Mouse (Mus musculus) lung, embryonic 16.5 days (tissue): ENCODE data around the gene Rtn4r. TPM values are rescaled to one million over a fixed set of nuclear protein-coding genes. Genes with fewer than 3 reads are reported as not detected.

Experiments
- ATAC-seq: fragments of 200-750 bp; cut with Nextera tagmentation; 2 replicates; pipeline ENCODE4 v1.8.0; 2017; ENCODE audit warnings: low read depth, mild to moderate bottlenecking, moderate library complexity
- H3K27ac ChIP-seq: fragments of 300-500 bp; sonication (generic); 2 replicates; pipeline ENCODE4 v1.5.1; 2014; ENCODE audit warnings: mild to moderate bottlenecking, control low read depth, low read length
- H3K27me3 ChIP-seq: fragments of 300-500 bp; sonication (generic); 2 replicates; pipeline ENCODE4 v1.6.1; 2014; ENCODE audit warnings: low read depth, low read length, mixed read lengths; ENCODE audit not compliant: control insufficient read depth, insufficient read depth
- H3K36me3 ChIP-seq: fragments of 300-500 bp; sonication (generic); 2 replicates; pipeline ENCODE4 v1.6.1; 2014; ENCODE audit warnings: low read length; ENCODE audit not compliant: control insufficient read depth, insufficient read depth
- H3K4me1 ChIP-seq: fragments of 300-500 bp; sonication (generic); replicated peaks from 2 replicates; pipeline ENCODE4 v1.6.1; 2014; ENCODE audit warnings: low read length, mixed read lengths; ENCODE audit not compliant: control insufficient read depth, insufficient read depth
- H3K4me2 ChIP-seq: fragments of 300-500 bp; sonication (generic); 2 replicates; pipeline ENCODE4 v1.6.1; 2014; ENCODE audit warnings: low read depth, low read length, control low read depth
- H3K4me3 ChIP-seq: fragments of 300-500 bp; sonication (generic); 2 replicates; pipeline ENCODE4 v1.5.1; 2014; ENCODE audit warnings: mild to moderate bottlenecking, low read length, control low read depth
- H3K9ac ChIP-seq: fragments of 300-500 bp; sonication (generic); 2 replicates; pipeline ENCODE4 v1.6.1; 2014; ENCODE audit warnings: low read length, control low read depth
- H3K9me3 ChIP-seq: fragments of 300-500 bp; sonication (generic); 2 replicates; pipeline ENCODE4 v1.6.1; 2016; ENCODE audit warnings: low read length; ENCODE audit not compliant: control insufficient read depth
- WGBS: fragments of 180-500 bp; shearing (Covaris S2); extraction: QIAGEN DNeasy Blood & Tissue Kit; methylation state at CpG from one replicate; pipeline ENCODE4 v1.1.7; 2014; 5-methylcytosine and 5-hydroxymethylcytosine counted together
- polyA plus RNA-seq: library from polyadenylated mRNA; unstranded; fragments of >200 nt; fragmentation: Nextera tagmentation; extraction: Ambion mirVana; gene quantifications from 2 replicates; pipeline ENCODE4 v1.2.1, GENCODE M21; 2015

Gene Rtn4r
- polyA plus RNA-seq, 1 experiment from 2014 or later: 0.35 TPM

GRCm38 (mm10) chr16:18173788-18174187 lies 46.3 kb downstream of the Rtn4r start:
- Histone ChIP-seq H3K36me3 (no peaks in the 10 kb centered on the region), H3K27ac (no peak overlapping the region), H3K27me3 (peaks cover 3% of the 10 kb centered on the region; the same call in 1 of the 2 replicates), H3K9ac (no peak overlapping the region), H3K4me1 (0 out of 2 replicates have a peak, but pooled peaks cover 2% of the 10 kb centered on the region), H3K4me3 (no peak overlapping the region), H3K9me3 (no peaks in the 10 kb centered on the region), H3K4me2 (no peak overlapping the region)
- 71% methylated on average over 11 of the region's 11 CpGs for WGBS
- ATAC-seq: no peak

GRCm38 (mm10) chr16:18175817-18176541 lies 48.5 kb downstream of the Rtn4r start:
- H3K27me3 ChIP-seq: peaks cover 3% of the 10 kb centered on the region; the same call in 1 of the 2 replicates
- no peaks in the 10 kb centered on the region for H3K36me3 ChIP-seq
- no peak overlapping the region for H3K4me3 ChIP-seq
- WGBS: 28% methylated on average over 6 of the region's 6 CpGs
- 0 out of 2 replicates have a peak, but pooled peaks cover 2% of the 10 kb centered on the region for H3K4me1 ChIP-seq
- H3K4me2 ChIP-seq: no peak overlapping the region
- no peaks in the 10 kb centered on the region for H3K9me3 ChIP-seq
- no peak for ATAC-seq
- no peak overlapping the region for H3K27ac ChIP-seq
- no peak overlapping the region for H3K9ac ChIP-seq

- WGBS: 72% methylated on average over 4 of the region's 4 CpGs
- H3K9me3 ChIP-seq: no peaks in the 10 kb centered on the region
- H3K36me3 ChIP-seq: no peaks in the 10 kb centered on the region
- H3K27me3 ChIP-seq: peaks cover 2% of the 10 kb centered on the region; the same call in 1 of the 2 replicates
- no peak for ATAC-seq
- 0 out of 2 replicates have a peak, but pooled peaks cover 2% of the 10 kb centered on the region for H3K4me1 ChIP-seq
- no peak overlapping the region for H3K4me2 ChIP-seq
- H3K27ac ChIP-seq: no peak overlapping the region
- no peak overlapping the region for H3K9ac ChIP-seq
- no peak overlapping the region for H3K4me3 ChIP-seq
These were observed 49.3 kb downstream of the Rtn4r start for GRCm38 (mm10) chr16:18176758-18177157.

GRCm38 (mm10) chr16:18179591-18179990 lies 52.1 kb downstream of the Rtn4r start:
- Histone ChIP-seq H3K27me3 (no peaks in the 10 kb centered on the region), H3K36me3 (no peaks in the 10 kb centered on the region), H3K27ac (no peak overlapping the region), H3K4me2 (no peak overlapping the region), H3K4me1 (0 out of 2 replicates have a peak, but pooled peaks cover 2% of the 10 kb centered on the region), H3K4me3 (no peak overlapping the region), H3K9me3 (no peaks in the 10 kb centered on the region), H3K9ac (no peak overlapping the region)
- WGBS: 7% methylated on average over 2 of the region's 2 CpGs
- ATAC-seq: no peak

GRCm38 (mm10) chr16:18181398-18181797 lies 54.0 kb downstream of the Rtn4r start:
- no peak overlapping the region for H3K9ac ChIP-seq
- no peak overlapping the region for H3K4me2 ChIP-seq
- WGBS: 37% methylated on average over 10 of the region's 10 CpGs
- no peak for ATAC-seq
- H3K27me3 ChIP-seq: no peaks in the 10 kb centered on the region
- H3K4me1 ChIP-seq: 0 out of 2 replicates have a peak, but pooled peaks cover 2% of the 10 kb centered on the region
- H3K27ac ChIP-seq: no peak overlapping the region
- H3K9me3 ChIP-seq: no peaks in the 10 kb centered on the region
- H3K4me3 ChIP-seq: no peak overlapping the region
- H3K36me3 ChIP-seq: no peaks in the 10 kb centered on the region

- no peaks in the 10 kb centered on the region for H3K9me3 ChIP-seq
- no peaks in the 10 kb centered on the region for H3K36me3 ChIP-seq
- 0 out of 2 replicates have a peak, but pooled peaks cover 2% of the 10 kb centered on the region for H3K4me1 ChIP-seq
- no peaks in the 10 kb centered on the region for H3K27me3 ChIP-seq
- 79% methylated on average over 8 of the region's 8 CpGs for WGBS
- no peak overlapping the region for H3K4me2 ChIP-seq
- H3K9ac ChIP-seq: no peak overlapping the region
- H3K27ac ChIP-seq: no peak overlapping the region
- no peak for ATAC-seq
- H3K4me3 ChIP-seq: no peak overlapping the region
These were observed 55.3 kb downstream of the Rtn4r start for GRCm38 (mm10) chr16:18182766-18183165.

GRCm38 (mm10) chr16:18185715-18186449 lies 58.4 kb downstream of the Rtn4r start:
- no peak overlapping the region for H3K4me3 ChIP-seq
- H3K9ac ChIP-seq: no peak overlapping the region
- H3K4me2 ChIP-seq: no peak overlapping the region
- no peaks in the 10 kb centered on the region for H3K27me3 ChIP-seq
- no peaks in the 10 kb centered on the region for H3K9me3 ChIP-seq
- no peaks in the 10 kb centered on the region for H3K36me3 ChIP-seq
- no peaks in the 10 kb centered on the region for H3K4me1 ChIP-seq
- no peak overlapping the region for H3K27ac ChIP-seq
- no peak for ATAC-seq
- WGBS: 72% methylated on average over 8 of the region's 8 CpGs

- WGBS: 61% methylated on average over 4 of the region's 4 CpGs
- H3K27me3 ChIP-seq: no peaks in the 10 kb centered on the region
- H3K4me3 ChIP-seq: no peak overlapping the region
- H3K36me3 ChIP-seq: no peaks in the 10 kb centered on the region
- no peaks in the 10 kb centered on the region for H3K4me1 ChIP-seq
- no peak for ATAC-seq
- H3K9ac ChIP-seq: no peak overlapping the region
- no peak overlapping the region for H3K4me2 ChIP-seq
- no peaks in the 10 kb centered on the region for H3K9me3 ChIP-seq
- no peak overlapping the region for H3K27ac ChIP-seq
These were observed 59.4 kb downstream of the Rtn4r start for GRCm38 (mm10) chr16:18186798-18187197.

- Histone ChIP-seq H3K36me3 (no peaks in the 10 kb centered on the region), H3K9ac (no peak overlapping the region), H3K4me3 (no peak overlapping the region), H3K27me3 (no peaks in the 10 kb centered on the region), H3K4me1 (no peaks in the 10 kb centered on the region), H3K27ac (no peak overlapping the region), H3K4me2 (no peak overlapping the region), H3K9me3 (no peaks in the 10 kb centered on the region)
- no peak for ATAC-seq
- 67% methylated on average over 3 of the region's 3 CpGs for WGBS
These were observed 59.8 kb downstream of the Rtn4r start for GRCm38 (mm10) chr16:18187221-18187620.
